Mouse (Mus musculus): ENCODE measurements around the gene Mettl7a3. TPM values are rescaled to one million over a fixed set of nuclear protein-coding genes. Genes with fewer than 3 reads are reported as not detected.
"Not testable (repeated sequence)": the region's sequence is repeated elsewhere in the genome, so short reads cannot be mapped to it uniquely, and the experiment has no call there.

The Mettl7a3 gene
- polyA plus RNA-seq, 2 experiments: 0.60 to 0.70 TPM

DNA sequence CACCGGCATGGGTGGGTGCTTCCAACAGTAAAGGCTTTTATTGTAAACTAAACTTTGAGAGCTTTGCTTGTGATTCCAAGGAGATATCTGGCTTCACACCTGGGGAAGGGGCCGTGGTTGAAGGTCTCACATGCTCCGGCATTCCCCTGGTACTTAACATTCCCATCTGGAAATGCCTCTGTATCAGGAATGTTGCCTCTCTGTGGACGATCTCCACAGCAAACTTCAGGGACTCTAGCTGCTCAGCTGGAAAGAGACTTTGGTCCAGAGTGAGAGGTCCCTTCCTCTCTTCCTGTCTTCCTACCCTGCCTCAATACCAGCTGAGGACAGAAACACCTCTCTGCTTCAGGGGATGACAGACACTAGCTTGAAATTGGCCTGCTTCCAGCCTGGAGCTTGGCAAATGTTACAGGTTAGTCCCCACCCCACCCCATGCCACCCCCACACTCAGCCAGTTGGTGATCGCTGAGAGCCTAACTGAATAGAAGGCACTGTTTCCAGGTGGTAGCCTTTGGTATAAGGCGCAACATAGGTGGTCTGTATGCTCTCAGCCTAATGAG is 16.9 kb downstream of the Mettl7a3 start:
- Histone ChIP-seq H3K4me1 (ENCODE audit: control insufficient read depth, insufficient read depth, low read length) (peaks cover 10% of the 10 kb centered on the region), H3K9me3 (ENCODE audit: control insufficient read depth, low read length) (no peaks in the 10 kb centered on the region), H3K4me3 (replicated peaks; ENCODE audit: low read length) (no peak overlapping the region), H3K27me3 (ENCODE audit: control insufficient read depth, insufficient read depth, low read length) (no peaks in the 10 kb centered on the region), H3K36me3 (ENCODE audit: control insufficient read depth, insufficient read depth, low read length) (no peaks in the 10 kb centered on the region), H3K9ac (ENCODE audit: low read depth, low read length, severe bottlenecking) (no peak overlapping the region), H3K27ac (replicated peaks; ENCODE audit: low read depth, low read length) (no peak overlapping the region), H3K4me2 (replicated peaks; ENCODE audit: low read depth, low read length, severe bottlenecking) (no peak overlapping the region)
- DNase-seq (ENCODE audit: low spot score): peak; percentile 10
- no peak for TF ChIP-seq POLR2A (IDR thresholded peaks at IDR 0.05; ENCODE audit: borderline replicate concordance, extremely low read depth, insufficient read depth, insufficient read length)
- 40% methylated on average over 6 of the region's 6 CpGs for WGBS
- ATAC-seq (ENCODE audit: low FRiP score, low read depth): no peak

DNA sequence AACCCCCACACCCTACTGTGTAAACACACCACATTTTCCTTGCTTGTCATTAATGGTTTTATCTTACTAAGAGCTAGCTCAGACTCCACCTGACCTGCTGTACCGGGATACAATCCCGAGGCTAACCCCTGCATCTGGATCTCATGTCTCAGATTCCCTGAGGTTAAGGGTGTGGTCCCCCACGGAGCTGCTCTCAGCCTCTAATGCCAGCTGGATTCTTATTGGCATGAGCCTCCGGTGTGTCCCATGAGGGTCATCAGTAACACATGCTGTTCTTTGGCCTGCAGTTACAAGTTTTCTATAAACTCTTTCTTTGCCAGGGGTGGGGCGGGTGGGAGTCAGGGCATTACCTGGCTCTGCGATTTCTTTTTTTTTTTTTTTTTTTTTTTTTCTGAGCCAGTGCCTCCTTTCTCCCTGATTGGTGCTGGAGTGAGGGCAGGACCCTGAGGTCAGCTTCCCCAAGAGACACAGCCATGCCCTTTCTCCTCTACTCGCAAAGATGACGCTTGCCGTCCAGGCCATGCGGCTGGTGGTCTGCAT is 18.1 kb downstream of the Mettl7a3 start, which contains the start of the genes Methig1 and Mettl7a2:
Methig1 (plus strand) TSS at position 439 of the 540 bp plus-strand sequence.
Mettl7a2 (plus strand) TSS at position 490 of the 540 bp plus-strand sequence.
- H3K36me3 ChIP-seq (ENCODE audit: control insufficient read depth, insufficient read depth, low read length): no peaks in the 10 kb centered on the region
- no peak for DNase-seq (ENCODE audit: low spot score)
- no peak within 1 kb of the TSS for H3K4me3 ChIP-seq (replicated peaks; ENCODE audit: low read length)
- no peak within 1 kb of the TSS for H3K9ac ChIP-seq (ENCODE audit: low read depth, low read length, severe bottlenecking)
- no peak within 1 kb of the TSS for H3K4me2 ChIP-seq (replicated peaks; ENCODE audit: low read depth, low read length, severe bottlenecking)
- no peak within 1 kb of the TSS for H3K27ac ChIP-seq (replicated peaks; ENCODE audit: low read depth, low read length)
- H3K27me3 ChIP-seq (ENCODE audit: control insufficient read depth, insufficient read depth, low read length): no peaks in the 10 kb centered on the region
- H3K9me3 ChIP-seq (ENCODE audit: control insufficient read depth, low read length): no peaks in the 10 kb centered on the region
- 65% methylated on average over 10 of the region's 10 CpGs for WGBS
- TF ChIP-seq POLR2A (IDR thresholded peaks at IDR 0.05; ENCODE audit: borderline replicate concordance, extremely low read depth, insufficient read depth, insufficient read length): no peak
- ATAC-seq (ENCODE audit: low FRiP score, low read depth): no peak
- H3K4me1 ChIP-seq (ENCODE audit: control insufficient read depth, insufficient read depth, low read length): peaks cover 10% of the 10 kb centered on the region

DNA sequence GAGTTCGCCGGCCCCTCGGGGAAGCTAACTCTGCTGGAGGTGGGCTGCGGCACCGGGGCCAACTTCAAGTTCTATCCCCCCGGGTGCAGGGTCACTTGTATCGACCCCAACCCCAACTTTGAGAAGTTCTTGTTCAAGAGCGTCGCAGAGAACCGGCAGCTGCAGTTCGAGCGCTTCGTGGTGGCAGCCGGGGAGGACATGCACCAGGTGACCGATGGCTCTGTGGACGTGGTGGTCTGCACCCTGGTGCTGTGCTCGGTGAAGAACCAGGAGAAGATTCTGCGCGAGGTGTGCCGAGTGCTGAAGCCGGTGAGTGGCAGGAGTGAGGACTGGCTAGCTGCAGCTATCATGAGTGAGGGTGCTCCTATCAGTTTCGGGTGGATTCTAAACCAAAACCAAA is 18.7 kb downstream of the Mettl7a3 start:
- H3K27ac ChIP-seq (replicated peaks; ENCODE audit: low read depth, low read length); H3K9ac ChIP-seq (ENCODE audit: low read depth, low read length, severe bottlenecking); H3K4me2 ChIP-seq (replicated peaks; ENCODE audit: low read depth, low read length, severe bottlenecking); H3K36me3 ChIP-seq (ENCODE audit: control insufficient read depth, insufficient read depth, low read length); H3K27me3 ChIP-seq (ENCODE audit: control insufficient read depth, insufficient read depth, low read length); H3K4me3 ChIP-seq (replicated peaks; ENCODE audit: low read length); DNase-seq (ENCODE audit: low spot score); H3K9me3 ChIP-seq (ENCODE audit: control insufficient read depth, low read length); ATAC-seq (ENCODE audit: low FRiP score, low read depth): not testable (repeated sequence)
- 91% methylated on average over 7 of the region's 22 CpGs for WGBS
- peaks cover 10% of the 10 kb centered on the region for H3K4me1 ChIP-seq (ENCODE audit: control insufficient read depth, insufficient read depth, low read length)

DNA sequence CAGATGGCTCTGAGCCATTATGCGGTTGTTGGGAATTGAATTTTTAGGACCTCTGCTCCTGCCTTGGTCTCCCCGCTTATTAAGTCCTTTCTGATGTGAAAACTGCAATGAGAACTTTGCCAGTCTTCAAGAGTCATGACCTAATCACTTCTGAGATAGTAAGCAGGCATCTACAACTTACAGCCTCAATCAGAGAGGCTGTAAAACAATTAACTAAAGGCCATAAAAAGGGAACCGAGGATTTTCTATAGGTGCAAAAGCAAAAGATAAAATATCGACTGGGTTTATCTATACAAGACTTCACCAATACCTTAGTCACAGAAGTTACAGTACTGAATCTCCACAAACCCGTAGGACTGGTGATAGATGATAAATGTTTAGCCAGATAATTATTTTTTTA is 21.1 kb downstream of the Mettl7a3 start:
- Histone ChIP-seq H3K27me3 (ENCODE audit: control insufficient read depth, insufficient read depth, low read length) (no peaks in the 10 kb centered on the region), H3K27ac (replicated peaks; ENCODE audit: low read depth, low read length) (no peak overlapping the region), H3K4me1 (ENCODE audit: control insufficient read depth, insufficient read depth, low read length) (peaks cover 10% of the 10 kb centered on the region), H3K4me2 (replicated peaks; ENCODE audit: low read depth, low read length, severe bottlenecking) (no peak overlapping the region), H3K9ac (ENCODE audit: low read depth, low read length, severe bottlenecking) (no peak overlapping the region), H3K36me3 (ENCODE audit: control insufficient read depth, insufficient read depth, low read length) (no peaks in the 10 kb centered on the region), H3K4me3 (replicated peaks; ENCODE audit: low read length) (no peak overlapping the region), H3K9me3 (ENCODE audit: control insufficient read depth, low read length) (no peaks in the 10 kb centered on the region)
- ATAC-seq (ENCODE audit: low FRiP score, low read depth): no peak
- DNase-seq (ENCODE audit: low spot score): no peak
- TF ChIP-seq POLR2A (IDR thresholded peaks at IDR 0.05; ENCODE audit: borderline replicate concordance, extremely low read depth, insufficient read depth, insufficient read length): no peak
- WGBS: 41% methylated on average over 5 of the region's 5 CpGs

DNA sequence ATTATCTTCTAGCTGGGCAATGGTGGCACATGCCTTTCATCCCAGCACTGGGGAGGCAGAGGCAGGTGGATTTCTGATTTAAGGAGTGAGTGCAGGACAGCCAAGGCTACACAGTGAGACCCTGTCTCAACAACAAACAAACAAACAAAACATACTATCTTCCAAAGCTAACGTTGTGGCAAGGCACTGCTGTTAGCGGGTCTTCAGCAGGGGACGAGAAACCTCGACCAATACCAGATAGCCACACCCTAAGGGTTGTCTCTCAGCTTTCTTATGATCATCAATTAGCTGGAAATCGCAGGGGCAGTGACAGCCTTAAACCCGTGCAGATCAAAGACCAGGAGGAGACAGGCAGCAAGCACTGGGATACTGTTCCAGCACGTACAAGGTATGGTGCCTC is 29.5 kb downstream of the Mettl7a3 start, which contains the start of gene Higd1c:
Higd1c (plus strand) TSS at position 301 of the 400 bp plus-strand sequence.
- no peaks in the 10 kb centered on the region for H3K36me3 ChIP-seq (ENCODE audit: control insufficient read depth, insufficient read depth, low read length)
- no peak for ATAC-seq (ENCODE audit: low FRiP score, low read depth)
- H3K9me3 ChIP-seq (ENCODE audit: control insufficient read depth, low read length): no peaks in the 10 kb centered on the region
- TF ChIP-seq POLR2A (IDR thresholded peaks at IDR 0.05; ENCODE audit: borderline replicate concordance, extremely low read depth, insufficient read depth, insufficient read length): no peak
- no peak within 1 kb of the TSS for H3K4me2 ChIP-seq (replicated peaks; ENCODE audit: low read depth, low read length, severe bottlenecking)
- WGBS: 52% methylated on average over 7 of the region's 7 CpGs
- H3K27me3 ChIP-seq (ENCODE audit: control insufficient read depth, insufficient read depth, low read length): no peaks in the 10 kb centered on the region
- H3K9ac ChIP-seq (ENCODE audit: low read depth, low read length, severe bottlenecking): no peak within 1 kb of the TSS
- H3K27ac ChIP-seq (replicated peaks; ENCODE audit: low read depth, low read length): no peak within 1 kb of the TSS
- no peaks in the 10 kb centered on the region for H3K4me1 ChIP-seq (ENCODE audit: control insufficient read depth, insufficient read depth, low read length)
- H3K4me3 ChIP-seq (replicated peaks; ENCODE audit: low read length): no peak within 1 kb of the TSS
- no peak for DNase-seq (ENCODE audit: low spot score)

DNA sequence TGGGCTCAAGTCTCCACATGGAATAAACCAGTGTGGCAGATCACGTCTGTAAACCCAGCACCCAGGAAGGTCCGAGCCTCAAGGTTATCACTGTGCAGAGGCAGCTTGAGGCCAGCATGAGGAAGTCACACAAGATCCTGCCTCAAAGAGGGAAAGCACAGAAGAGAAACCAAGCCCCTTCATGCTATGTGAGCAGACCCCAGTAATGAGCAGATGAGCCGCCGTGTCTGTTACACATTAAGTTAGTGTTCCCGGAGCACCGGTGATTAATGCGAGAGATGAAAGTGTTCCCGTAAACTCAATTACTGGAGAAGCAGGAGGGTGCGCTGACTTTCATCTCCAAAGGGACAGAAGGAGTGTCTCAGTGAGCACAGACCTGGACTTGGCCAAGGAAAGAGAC is 31.2 kb downstream of the Mettl7a3 start:
- not testable (repeated sequence) for H3K4me1 ChIP-seq (ENCODE audit: control insufficient read depth, insufficient read depth, low read length); H3K4me3 ChIP-seq (replicated peaks; ENCODE audit: low read length); ATAC-seq (ENCODE audit: low FRiP score, low read depth); H3K36me3 ChIP-seq (ENCODE audit: control insufficient read depth, insufficient read depth, low read length); H3K27ac ChIP-seq (replicated peaks; ENCODE audit: low read depth, low read length); H3K4me2 ChIP-seq (replicated peaks; ENCODE audit: low read depth, low read length, severe bottlenecking); H3K9ac ChIP-seq (ENCODE audit: low read depth, low read length, severe bottlenecking); DNase-seq (ENCODE audit: low spot score); H3K27me3 ChIP-seq (ENCODE audit: control insufficient read depth, insufficient read depth, low read length); H3K9me3 ChIP-seq (ENCODE audit: control insufficient read depth, low read length)
- WGBS: 25% methylated on average over 8 of the region's 9 CpGs
